Mouse (Mus musculus) kidney, postnatal 4 days (tissue): ENCODE measurements around the gene Slain1.

Experiments used
- DNase-seq, 2 experiments: peaks; one replicate each; pipeline ENCODE4 v3.0.0; 2021; ENCODE audit warnings: mixed read lengths in 2 of 2

The Slain1 gene

GRCm38 (mm10) chr14:103649896-103650334 lies at the start of gene Slain1:
TSS of gene Slain1 (plus strand) at chr14:103650228.
- DNase-seq, result peak; percentile 89 to 93

- no peak for DNase-seq
Observed at GRCm38 (mm10) chr14:103608063-103608462, 42.0 kb upstream of the Slain1 start.

- DNase-seq, result no peak
Observed at GRCm38 (mm10) chr14:103613573-103614271, 36.3 kb upstream of the Slain1 start.

GRCm38 (mm10) chr14:103614272-103614587 lies 35.8 kb upstream of the Slain1 start:
- no peak for DNase-seq

DNA sequence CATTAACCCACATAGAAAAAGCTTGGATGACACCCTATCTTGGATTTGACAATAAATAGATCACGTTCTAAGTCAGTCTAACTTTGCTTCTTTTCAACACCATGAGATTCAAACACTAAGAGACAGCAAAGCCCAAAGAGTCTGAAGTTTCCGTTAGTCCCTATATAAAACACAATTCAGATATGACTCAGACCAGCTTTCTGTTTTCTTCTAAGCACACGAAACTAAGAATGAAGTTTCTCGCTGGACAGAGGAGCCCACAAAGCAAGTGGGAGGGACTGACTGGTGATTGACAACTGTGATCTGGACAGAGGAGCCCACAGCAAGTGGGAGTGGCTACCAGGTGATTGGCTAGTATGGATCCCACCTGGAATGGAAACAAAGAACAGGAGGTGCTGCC lies 30.3 kb upstream of the Slain1 start:
- no peak for DNase-seq

DNA sequence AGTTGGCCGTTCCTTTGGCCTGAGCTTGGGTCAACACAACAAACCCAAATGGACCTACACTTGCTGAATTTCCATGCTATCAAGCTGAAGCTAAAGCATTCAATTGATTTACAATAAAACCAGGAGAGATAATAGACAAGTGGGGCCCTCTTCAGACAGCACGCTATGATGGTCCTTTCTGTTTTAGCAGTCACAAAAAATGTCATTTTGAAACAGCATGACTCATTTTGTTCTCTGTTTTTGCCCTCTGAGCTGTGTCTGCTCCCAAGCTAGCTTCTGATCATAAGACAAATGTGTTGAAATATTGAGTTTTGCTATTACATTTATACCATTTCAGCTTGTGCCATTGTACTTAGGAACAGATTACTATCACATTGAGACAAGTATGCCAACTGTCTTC lies 28.8 kb upstream of the Slain1 start:
- DNase-seq, result no peak

GRCm38 (mm10) chr14:103626100-103626499 lies 23.9 kb upstream of the Slain1 start:
- no peak for DNase-seq

GRCm38 (mm10) chr14:103629639-103630364 lies 20.2 kb upstream of the Slain1 start:
- DNase-seq, result no peak

DNA sequence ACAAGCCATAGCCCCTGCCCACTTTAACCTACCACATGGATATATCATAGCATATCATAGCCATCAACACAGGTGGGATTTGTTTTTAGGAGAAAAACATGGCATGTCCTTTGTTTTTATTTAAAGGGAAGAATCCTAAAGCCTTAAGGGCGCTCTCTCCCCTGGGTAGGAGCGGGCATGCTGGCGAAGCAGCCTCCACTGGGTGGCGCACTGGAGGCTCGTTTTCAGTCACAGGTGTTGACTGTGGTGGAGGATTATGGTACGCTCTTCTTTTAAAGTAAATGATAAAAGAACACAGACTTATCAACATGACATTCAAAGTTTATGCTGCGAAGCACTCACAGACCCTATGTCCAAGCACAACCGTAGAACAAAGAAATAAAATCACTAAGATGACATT lies 19.5 kb upstream of the Slain1 start:
- DNase-seq, result peak; percentile 10 to 27

GRCm38 (mm10) chr14:103643933-103644332 lies 6.1 kb upstream of the Slain1 start:
- no peak for DNase-seq

DNA sequence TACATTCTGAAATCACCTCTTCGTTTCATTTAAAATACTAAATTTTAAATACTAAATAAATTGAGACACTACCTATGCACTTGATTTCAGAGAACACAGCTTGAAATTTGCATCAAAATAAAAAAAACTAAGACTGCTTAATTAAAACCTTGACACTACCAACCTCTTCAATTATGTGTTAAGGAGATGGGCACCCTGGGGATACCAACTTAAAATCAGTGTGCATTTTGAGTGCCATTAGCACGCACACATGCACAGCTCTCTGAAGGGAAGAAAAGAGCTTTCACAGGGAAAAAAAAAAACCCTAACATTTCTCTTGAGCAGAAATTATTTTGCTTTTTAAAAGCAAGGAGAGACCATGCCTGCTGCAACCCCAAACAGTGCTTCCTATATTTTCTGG lies 2.0 kb upstream of the Slain1 start:
- DNase-seq, result no peak

GRCm38 (mm10) chr14:103648623-103649255 lies 1.3 kb upstream of the Slain1 start:
- DNase-seq, result peak in 1 of 2 experiments; percentile 24

DNA sequence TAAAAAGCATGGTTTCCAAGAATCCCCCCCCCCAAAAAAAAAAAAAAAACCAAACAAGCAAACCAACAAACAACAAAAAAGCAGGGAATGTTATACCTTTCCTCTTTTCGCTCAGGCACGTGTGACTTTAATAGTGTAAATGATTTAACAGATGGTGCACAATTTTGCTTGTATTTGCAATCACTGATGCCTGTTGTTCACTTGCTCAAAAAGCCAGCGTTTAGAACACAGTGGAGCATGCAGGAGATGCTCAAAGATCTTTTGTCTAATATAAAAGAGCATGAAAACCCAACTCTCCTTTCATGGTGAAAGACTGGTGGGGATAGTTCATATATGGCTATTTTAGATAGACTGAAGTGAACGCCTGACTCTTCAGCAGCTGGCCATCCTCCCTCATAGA lies 726 bp upstream of the Slain1 start:
- no peak for DNase-seq

DNA sequence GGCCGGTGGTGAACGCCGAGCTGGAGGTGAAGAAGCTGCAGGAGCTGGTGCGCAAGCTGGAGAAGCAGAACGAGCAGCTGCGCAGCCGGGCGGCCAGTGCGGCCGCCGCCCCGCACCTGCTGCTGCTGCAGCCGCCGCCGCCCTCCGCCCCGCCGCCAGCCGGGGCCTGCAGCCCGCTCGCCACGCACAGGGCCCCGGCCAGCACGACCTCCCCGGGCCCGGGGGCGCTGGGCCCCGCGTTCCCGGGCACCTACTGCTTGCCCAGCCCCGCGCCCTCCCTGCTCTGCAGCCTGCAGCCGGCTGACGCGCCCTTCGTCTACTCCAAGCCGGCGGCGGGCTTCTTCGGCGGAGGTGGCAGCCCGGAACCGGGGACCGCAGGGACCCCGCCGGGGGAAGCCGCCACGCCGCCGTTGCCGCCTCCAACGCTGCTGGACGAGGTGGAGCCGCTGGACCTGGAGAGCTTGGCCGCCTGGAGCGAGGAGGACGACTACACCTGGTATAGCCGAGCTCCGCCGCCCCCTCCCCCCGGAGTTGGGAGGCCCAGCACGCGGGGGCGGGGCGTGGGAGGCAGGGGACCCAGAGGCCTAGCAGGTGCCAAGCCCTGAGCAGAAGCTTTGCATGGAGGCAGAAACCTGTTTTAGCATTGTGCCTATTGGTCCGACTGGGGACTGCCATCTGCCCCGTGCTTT lies 529 bp downstream of the Slain1 start:
- peak; percentile 78 to 86 for DNase-seq

- DNase-seq, result no peak
Observed at GRCm38 (mm10) chr14:103651106-103651505, 1.1 kb downstream of the Slain1 start.

GRCm38 (mm10) chr14:103651562-103651961 lies 1.5 kb downstream of the Slain1 start:
- DNase-seq, result no peak

DNA sequence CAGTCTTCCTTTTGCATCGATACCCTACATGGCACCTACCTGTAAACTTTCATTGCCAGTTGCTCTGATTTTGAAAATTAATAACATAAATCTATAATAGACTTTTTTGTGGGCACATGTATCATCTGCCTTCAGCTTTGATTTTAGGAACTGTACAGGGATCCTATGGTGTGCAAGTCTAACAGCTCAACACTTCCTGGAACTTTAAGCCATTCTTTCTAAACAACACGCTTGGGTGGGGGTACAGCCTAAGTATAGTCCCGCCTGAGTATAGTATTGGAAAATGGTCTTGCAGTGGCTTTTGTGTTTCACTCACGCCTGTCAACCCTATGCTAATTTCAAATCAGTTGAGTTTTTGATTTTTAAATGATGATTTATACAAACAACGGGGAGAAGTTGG lies 2.5 kb downstream of the Slain1 start:
- no peak for DNase-seq

DNA sequence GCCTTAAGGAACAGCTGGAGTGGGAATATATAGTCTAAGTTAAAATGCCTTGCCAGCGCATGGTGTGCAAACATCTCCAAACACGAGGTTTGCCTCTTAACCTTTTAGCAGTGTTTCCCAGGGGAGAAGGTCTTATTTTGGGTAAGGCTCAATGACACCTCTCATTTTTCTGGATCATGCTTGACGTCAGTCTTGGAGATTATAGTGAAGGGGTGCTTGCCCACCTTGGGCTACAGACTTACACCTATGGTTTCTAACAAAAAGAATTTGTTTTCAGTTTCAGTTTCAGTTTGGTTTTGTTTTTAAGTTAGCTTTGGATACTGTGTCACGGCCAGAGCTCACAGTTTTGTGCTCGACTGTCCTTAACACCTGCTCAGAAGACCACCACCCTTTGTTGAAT lies 3.8 kb downstream of the Slain1 start:
- no peak for DNase-seq

- DNase-seq, result no peak
Observed at GRCm38 (mm10) chr14:103655448-103655847, 5.4 kb downstream of the Slain1 start.

- no peak for DNase-seq
Observed at GRCm38 (mm10) chr14:103657876-103658275, 7.8 kb downstream of the Slain1 start.

DNA sequence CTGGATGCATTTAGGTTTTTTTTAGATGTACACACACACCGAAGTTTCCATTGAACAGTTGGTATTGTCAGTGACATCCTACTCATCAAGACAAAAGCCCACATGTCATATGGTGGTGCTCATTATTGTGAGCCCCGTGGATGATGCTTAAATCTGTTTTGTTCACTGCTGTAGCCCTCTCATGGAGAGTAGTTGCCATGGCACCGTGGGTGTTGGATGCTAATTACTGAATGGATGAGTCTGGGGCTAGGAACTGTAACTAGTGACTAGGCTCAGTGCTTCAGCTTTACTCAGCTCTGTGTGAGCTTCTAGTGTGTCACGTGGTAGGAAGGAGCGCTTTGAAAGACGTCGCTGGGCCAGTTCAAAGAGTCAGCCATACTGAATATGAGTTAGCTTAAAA lies 13.0 kb downstream of the Slain1 start:
- DNase-seq, result no peak

GRCm38 (mm10) chr14:103664391-103664790 lies 14.4 kb downstream of the Slain1 start:
- no peak for DNase-seq

DNA sequence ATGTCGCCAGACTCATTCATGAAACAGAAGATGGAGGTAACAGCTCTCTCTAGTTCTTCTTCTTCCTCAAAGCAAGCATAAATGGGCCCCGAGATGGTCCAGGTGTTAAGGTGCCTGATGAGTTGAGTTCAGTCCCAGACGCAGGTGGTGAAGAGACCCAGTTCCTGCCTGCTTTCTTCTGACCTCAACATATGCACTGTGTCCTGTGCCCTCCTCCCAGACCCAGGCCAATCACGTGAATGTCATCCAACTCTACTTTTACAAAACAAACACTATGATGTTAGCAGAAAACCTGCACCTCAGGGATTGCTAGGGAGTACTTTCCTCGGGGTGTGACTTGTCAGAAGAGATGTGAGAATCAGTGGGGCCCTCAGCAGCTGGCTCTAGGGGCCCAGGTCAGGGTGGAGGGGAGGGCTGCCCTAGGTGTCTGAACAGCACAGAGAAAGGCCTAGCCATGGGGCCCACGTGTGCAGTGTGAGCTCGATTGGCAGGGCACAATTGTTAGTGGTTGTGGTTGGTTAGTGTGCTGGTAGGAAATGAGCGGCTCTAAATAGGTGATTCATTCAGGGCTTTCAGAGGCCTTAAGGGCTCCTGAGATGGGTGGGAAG lies 16.4 kb downstream of the Slain1 start:
- no peak for DNase-seq
